Mouse (Mus musculus) cerebellum, postnatal 4 days (tissue): ENCODE data around the gene Hyal3.

ENCODE experiments used
- DNase-seq, 2 experiments: peaks; one replicate each; pipeline ENCODE4 v3.0.0; 2022; ENCODE audit warnings: low spot score in 2 of 2, mixed read lengths in 1 of 2

Gene Hyal3

DNA sequence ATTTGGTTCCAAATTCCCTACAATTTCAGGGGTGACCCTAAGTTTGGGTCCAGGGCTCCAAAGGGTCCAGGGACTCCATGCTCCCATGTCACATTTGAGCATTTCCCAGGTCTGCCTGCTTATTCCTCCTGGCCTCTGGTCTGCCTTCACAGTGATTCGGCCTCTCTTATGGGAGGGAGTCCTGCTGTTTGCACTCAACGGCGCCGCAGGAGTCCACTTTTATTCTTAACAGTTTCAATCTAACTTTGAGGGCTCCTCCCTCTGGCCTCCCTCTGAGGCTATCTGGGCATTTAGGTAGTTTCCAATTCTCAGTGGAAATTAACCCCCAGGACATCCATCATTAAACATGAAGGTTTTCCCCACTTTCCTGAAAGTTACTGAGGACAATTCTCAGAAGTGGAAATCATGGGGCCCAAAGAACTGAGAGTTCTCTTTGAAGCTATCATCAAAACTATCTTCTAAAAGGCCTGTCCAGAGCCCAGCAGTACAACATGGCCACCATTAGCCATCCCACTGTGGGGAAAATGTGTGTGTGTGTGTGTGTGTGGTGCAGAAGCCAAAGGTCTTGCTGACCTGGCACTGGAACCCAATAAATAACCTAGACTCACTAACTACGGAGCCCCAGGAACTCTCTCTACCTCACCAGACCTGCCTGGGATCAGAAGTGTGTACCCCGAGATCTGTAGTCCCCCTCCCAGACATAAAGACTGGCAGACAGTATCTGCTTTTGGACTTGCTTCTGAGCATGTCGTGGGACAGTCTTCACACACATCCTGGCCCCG lies 13.9 kb downstream of the Hyal3 start:
- no peak for DNase-seq

DNA sequence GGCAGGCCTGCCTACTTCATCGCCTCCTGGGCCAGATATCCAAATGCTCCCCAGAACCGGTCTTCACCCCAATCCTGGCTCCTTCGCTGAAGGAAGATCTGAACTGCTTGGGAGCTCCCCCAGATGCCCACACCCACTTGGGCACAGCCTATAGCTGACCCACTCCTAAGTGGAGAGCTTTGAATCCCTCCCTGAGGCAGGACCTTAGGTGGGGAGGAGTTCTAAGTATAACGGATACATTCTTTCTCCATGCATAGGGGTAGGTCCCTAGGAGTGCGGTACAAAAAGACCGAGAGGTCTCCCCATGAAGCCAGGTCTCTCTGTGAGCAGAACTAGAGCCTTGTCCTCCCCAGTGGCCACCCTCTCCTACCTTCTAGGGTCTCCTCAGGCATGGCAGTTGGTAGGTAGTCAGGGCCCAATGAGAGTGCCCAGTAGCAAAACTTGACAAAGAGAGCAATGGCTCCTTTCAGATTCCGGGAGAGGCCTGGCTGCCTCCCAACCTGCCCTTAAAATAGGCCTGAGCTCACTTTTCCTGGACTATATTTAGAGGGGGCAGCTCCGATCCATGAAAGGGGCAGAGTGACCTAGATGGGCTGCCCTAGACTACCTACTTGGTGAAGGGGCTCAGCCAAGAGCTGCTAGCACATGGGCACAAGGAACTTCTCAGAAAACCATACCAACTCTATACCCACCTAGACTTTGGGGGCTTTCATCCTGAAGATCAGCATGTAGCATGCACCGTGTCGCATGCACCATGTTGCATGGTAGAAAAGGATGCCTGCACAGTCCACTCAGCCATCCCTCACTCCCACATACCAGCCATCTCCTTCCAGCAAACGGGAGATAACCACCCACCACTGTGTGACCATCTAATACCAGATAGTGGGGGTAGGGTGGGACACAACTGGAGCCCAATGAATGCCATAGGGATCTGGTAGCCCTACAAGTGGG lies 16.3 kb downstream of the Hyal3 start:
- no peak for DNase-seq

DNA sequence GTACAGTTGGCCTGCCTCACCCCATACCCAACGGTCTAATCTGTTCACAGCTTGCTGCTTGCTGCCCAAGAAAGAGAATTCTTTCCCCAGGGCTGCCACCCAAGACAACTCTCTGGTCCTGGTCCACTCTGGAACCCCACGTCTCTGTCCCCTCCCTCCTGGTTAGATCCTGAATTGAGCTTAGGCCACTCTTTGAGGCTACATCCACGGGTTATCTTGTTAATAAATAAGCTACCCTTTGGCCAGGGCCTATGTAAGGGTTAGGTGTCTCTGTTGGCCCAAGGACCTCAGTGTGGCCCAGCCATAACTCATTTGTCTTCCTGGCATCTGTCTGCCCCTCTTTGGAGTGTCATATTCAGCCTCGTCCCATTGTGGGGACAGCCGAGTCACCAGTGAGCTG lies 17.8 kb downstream of the Hyal3 start:
- DNase-seq = no peak

DNA sequence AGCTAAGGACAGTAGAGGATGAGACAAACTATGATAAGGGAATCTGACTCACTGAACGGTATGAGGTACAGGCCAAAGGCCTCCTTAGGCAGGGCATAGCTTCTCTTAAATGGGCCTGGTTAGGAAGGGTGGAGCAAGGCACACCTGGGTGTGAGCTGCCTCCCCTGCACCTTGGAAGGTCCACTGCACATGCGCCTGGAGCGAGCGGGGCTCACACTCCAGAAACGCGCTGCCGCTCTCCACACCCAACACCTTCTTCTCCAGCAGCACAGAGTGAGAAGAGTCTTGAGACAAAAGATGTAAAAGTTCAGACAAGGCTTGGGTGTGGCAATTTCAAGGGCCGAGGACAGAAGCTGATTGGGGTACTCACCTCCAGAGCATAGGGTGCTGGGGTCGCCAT lies 18.8 kb downstream of the Hyal3 start:
- DNase-seq = no peak

DNA sequence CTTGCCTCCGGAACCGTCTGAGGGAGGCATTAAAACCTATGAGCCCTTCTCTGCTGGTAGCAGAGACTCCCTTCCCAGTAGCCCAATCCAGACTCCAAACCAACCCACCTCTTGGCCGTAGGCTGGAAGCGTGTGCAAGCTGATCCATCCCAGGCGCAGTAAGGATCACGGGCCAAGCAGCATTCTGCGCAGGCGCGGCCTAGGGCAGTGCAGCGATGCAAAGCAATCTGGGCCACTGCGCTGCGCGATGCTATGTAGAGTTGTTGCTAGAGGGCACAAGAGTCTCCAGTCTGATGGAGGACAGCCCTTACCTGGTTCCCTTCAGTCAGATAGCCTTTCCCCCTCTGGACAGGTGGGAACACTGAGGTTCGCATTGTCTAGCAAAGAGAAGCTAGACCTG lies 19.2 kb downstream of the Hyal3 start:
- no peak for DNase-seq

DNA sequence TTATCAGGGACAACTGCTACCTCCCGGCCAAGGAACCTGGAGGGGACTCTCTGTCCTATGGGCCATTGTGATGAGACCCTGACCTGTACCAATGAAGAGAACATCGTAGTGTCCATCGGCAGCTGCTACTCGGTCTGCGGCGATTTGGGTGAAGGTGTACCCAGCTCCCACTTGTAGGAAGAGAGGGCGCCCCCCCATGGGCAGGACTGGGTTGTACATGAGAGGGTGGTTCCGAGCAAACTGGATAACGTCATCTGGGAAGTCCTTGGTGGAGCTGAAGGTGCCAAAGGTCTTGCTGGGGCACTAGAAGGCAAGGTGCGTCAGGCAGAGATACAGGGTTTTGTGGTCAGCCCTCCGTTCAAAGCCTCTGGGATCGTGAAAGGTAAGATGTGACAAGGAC lies 20.1 kb downstream of the Hyal3 start:
- no peak for DNase-seq

DNA sequence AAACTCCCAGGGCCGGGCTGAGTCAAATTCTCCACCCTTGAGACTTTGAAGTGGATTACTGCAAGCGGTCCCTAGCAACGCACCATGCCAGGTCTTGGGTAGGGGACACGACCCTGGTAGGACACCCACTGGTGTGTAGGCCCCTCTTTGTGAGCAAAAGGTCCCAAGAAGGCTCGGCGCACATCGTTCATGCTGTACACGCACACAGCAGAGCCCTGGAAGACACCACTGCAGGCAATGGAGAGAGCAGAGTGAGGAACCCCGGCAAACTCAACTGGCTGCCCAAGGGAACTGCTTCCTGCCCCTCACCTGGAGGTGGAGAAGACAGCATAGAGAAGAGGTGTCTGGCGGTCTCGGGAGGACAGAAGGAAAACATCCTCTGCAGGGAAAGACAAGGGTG lies 20.7 kb downstream of the Hyal3 start:
- no peak for DNase-seq

DNA sequence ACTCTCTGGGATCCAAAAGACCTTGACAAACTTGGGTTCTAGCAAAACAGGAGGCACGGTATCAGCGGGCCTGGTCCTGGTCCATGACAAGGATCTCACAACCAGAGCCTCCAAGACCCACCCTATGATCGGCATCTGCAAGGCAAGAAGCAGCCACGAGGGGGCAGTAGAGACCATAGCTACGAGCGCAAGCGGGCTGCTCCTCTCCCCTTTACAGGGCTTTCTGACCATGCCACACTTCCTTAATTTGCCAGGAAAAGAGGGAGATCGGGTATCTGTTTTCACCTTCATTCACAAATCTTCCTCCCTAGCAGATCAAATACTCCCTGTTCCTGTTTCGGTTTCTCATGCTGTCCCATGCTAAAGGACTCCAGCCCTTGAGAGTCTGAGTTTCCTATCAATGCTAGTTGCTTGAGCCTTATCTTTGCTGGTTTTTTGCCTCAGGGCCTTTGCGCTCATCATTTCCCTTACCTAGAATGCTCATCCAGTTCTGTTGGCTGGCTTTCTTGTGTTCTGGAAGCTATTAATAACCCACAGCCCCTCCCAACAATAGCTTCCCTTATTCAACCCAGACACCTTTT lies 21.5 kb downstream of the Hyal3 start:
- DNase-seq = peak; percentile 98 to 99

DNA sequence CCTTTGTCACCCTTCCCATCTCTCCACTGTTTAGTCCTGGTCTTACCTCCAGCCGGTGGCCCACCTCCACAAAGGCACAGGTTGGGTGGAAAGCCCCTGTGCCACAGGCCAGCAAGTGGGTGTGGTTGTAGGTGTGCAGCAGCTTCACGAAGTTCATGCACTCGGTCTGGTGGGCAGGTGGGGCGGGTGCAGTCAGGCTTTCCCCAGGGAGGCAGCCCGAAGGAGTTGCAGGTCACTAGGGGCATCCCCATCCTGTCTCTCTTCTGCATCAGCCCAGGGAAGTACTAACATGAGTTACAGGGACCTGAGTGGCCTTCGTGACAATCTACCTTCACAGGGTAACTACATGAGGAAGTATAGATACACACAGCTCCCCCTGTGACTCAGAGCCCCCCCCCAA lies 22.6 kb downstream of the Hyal3 start:
- DNase-seq = no peak

DNA sequence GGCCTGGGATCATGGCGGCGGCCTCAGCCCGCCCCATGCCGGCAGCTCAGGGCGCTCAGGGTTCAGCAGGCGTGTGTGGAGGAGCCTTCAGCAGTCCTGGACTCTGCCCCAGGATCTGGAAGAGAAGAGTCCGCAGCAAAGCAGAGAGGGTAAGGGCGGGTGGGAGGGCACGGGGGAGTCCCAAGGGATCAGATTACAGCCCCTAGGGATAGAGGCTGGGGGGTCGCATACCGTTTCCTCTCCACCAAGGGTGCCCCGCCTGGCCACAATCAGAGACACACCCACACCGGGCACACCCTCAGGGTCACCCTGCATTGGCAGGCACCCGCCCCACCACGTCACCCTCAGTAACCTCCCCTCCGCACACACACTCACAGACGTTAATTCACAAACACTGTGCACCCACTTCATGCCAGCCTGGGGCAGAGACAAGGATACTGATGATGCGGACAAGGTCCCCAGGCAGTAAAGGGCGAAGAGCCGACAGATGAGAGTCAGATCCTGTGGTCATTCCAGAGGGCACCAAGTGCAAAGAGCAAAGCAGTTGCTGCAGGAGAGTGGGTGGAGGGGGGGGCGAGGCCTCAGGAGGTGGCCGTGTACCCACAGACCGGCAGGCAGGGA lies 24.5 kb downstream of the Hyal3 start:
- DNase-seq = no peak

DNA sequence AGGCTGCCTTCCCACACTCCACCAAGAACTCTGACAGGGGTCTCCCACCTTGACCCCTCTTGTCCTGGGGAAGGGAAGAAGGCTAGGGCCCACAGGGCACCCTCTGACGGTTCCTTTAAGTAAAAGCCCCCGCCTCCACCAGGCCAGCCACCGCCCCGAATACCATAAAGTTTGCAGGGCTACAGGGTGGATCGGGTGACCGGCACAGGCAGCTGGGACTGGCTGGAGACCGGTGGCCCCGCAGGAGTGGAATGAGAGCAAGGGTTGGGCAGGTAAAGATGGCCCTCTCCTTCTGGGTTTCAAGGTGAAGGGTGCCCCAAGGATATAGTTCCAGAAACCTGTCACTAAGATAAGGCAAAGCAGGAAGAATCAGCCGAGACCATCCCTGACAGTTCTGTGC lies 26.0 kb downstream of the Hyal3 start:
- DNase-seq = no peak

DNA sequence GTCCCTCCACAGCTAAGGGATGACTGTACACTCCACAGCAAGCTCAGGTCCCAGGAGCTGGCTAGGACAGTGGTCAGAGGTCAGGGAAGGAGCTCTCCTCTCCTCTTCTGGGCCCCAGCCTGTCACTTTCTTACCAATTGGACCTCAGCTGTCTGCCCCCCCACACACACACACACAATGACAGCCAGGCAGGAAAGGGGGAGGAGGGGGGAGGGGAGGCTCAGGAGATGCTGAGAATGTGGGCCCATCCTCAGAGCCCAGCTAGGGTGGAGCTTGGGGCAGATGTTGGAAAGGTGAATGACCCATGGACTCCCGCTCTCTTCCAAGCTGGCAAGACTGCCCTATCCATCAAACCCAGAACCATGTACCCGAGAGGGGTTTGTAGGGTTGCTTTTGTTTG lies 26.4 kb downstream of the Hyal3 start:
- no peak for DNase-seq

DNA sequence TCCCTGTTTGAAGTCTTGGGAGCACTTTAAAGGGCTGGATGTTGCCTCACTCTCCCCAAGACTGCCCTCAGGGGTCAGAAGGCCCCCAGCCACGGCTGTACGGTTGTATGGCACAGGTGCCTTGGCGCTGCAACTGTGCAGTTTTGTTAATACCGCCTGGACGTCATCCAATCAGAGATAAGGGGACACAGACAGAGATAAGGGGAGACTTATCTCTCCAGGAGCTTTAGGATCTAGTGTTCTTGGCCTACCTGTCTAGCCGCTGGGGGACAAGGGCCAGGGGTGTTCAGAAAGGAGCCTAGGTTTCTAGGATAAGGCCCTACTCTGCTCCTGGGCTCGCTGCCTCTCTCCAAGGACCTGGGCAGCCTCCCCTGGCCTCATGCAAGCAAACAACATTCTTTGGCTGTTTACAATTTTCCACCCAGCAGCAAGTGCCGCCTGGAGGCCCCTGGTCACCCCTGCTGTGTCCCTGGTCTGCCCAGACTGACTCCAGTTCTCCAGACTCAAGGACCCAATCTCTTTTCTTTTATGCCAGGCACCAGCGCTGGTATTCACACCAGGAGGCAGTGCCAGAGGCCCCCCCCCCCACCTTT lies 27.1 kb downstream of the Hyal3 start:
- no peak for DNase-seq

DNA sequence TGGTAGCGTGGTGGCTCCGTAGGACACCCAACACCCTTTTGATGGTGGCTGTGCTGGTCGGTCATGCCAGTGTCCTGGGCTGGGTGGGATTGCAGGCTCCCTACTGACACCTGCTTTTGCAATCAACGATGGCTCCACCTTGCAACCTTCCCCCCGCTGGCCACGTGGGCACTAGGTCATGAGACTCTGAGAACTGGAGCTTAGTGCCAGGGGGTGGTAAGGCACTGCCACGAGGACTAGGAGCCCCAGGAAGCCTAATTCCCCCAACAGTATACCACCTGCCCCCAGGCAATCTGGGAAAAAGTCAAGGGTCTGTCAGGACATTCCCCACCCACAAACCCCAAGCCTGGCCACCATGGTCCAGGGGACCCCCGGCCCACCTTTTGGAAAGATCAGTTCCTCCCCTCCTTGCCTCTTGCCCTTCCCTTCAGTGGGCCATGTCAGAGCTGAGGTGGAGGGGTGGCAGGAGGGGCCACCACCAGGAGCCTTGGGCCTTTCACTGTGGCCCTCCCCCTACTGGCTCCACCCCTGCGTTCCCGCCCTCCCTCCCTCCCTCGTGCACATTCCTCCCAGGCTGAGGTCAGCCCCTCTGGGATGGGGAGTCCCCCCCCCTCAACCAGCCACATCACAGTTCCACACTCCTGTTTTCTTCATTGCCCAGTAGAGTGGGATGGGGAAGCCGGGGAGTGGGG lies 28.3 kb downstream of the Hyal3 start, which contains the start of gene Sema3b:
TSS of gene Sema3b (minus strand) at position 489 of the 692 bp plus-strand sequence.
- DNase-seq = no peak

DNA sequence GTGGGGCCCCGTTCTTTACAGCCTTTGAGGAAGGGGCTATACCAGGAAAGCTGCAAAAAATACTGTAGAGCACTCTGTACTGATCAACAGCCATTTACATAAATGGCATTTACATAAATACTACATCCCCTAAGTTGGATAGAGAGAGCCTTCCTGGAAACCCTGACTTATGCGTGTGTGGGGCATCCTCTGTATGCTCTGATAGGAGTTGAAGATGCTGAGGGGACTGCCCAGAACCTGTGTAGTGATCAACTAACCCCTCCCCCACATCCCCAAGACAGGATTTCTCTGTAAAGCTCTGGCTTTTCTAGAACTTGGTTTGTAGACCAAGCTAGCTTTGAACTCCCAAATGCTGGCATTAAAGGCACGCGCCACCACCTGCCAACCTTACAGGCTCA lies 28.8 kb downstream of the Hyal3 start:
- no peak for DNase-seq

DNA sequence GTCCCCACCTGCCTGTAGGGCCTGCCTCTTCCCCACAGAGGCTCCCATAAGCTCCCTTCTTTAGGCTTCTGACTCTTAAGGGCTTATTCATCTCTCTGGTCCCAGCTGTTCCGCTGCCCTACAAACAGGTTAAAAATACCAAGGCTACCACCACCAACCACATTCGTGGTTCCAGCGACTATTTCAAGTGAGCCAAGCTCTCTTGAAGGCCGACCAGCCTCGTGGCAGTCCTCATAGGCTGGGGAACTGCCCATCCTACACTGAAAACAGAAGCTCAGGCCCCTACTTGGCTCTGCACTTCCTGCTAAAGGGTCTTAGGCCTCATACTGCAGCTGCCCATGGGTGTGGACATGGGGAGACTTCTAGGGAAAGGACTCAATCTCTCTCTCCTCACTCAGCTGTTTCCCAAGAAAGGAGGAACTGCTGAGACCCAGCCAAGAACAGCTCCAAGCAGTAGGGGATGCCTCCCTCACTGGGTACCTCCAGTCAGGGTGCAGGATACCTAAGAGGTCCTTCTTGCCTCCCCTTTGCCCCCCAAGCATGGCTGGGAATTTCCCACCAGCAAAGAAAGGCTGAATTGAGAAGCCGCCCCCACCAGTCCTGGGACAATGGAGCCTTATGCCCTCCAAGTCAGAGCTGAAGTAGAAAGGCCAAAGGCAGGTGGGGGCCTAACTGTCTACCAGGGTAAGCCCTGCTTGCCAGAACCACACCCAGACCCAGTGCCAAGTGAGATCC lies 31.0 kb downstream of the Hyal3 start:
- DNase-seq = no peak

DNA sequence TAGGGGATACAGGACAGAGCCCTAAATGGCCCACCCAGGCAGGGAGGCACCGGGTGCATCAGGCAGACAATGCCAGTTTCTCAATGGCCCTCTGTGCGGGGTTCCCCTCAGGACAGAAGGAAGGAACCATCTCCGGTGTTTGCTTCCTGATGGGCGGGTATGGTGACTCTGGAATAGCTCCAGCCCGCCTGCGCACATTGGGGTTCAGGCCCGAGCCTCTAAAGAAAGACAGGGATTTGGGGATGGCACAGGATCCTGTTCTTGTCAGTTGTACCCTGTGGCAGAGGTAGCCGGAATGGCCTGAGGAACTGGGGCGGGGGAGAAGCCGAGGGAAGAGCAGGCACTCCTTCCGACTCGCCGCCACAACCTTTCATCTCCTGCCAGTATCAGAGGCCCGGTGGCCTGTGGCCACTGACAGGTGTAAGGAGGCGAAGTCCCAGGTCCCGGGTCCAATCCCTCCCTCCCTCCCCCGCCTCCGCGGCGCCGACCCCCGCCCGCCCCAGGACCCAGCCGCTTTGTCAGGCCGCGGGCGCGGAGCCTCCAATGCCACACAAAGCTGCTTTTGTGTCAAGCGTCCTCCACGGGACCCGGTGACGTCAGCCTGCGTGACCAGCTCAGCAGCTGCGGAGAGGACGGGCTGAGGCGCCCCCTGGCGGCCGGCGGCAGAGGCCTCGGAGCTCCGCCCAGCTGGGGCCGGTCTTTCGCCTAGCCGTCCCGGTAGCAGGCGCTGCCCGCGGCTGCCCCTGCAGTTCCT lies 31.8 kb downstream of the Hyal3 start:
- DNase-seq = peak; percentile 99 to 100

DNA sequence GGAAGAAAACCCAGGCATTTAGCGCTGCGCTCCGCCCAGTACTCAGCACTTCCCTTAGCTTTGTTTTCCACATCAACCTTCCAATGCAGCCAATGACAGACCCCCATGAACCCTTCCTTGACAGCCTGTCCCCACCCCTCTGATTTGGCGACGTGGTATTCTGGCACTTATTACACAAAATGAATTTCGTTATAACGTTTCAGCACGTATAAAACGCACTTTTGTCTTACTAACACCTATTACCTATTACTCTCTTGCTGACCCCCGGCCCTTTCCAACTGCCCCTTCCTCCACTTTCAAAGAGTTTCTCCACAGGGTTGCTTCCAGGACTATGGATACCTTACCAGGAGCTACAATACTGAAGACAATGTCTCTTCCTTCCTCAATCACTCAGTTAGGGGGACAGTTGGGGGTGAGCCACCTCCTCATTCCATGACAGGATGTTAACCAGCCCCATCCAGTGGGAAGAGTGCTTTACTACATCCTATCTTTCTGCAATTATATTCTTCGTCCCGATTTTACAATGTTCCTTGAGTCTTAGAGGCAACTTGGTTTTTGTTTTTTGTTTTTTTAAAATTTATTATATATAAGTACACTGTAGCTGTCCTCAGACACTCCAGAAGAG lies 32.4 kb downstream of the Hyal3 start:
- no peak for DNase-seq

DNA sequence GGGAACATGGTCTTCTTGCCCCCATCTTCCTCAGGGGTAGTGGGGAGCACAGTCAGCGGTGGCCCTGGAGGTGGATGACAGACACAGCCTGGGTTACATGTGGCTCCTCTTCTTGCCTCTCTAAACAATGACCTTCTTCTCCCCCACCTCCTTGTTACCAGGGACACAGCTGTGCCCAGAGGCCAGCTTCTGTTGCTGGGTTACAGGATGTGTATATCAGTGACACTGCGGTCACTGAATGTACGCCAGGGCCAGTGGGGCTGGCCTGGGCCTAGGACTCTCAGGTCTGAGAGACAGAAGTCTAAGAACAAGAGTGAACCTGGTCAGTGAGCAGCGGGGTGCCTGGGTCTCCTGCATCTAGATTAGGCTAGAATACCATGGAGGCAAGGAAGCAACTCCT lies 34.4 kb downstream of the Hyal3 start:
- no peak for DNase-seq
